Comparison of ENCODE assay signal across 18 mouse cellular contexts in genomic region chr10:117829472-117830155, GRCm38 (mm10). TPM values are rescaled to one million over a fixed set of nuclear protein-coding genes. Genes with fewer than 3 reads are reported as not detected.
DNase-seq lines count a peak whose midpoint lies in the region; ATAC-seq and TF ChIP-seq lines count a peak whose summit lies in the region.
"Had no signal": no experiment of that assay in that cellular context is flagged by ENCODE, and none has a peak within 500 bp of the region (broad histone marks: within the 10 kb centered on the region; RNA-seq: fewer than 3 reads in every experiment).

No protein-coding gene starts in this region.

- ATAC-seq in CD4-positive, CD25-positive, alpha-beta regulatory T cell, adult 4 months, result peak; percentile 77
- ATAC-seq in granulocyte monocyte progenitor cell, adult 5-6 weeks (replicated peaks; ENCODE audit: poor library complexity, severe bottlenecking), result peak; percentile 60
- peak; percentile 59 for ATAC-seq in neutrophil, adult 5-6 weeks (ENCODE audit: extremely low read depth, insufficient number of reproducible peaks, low FRiP score, poor library complexity, severe bottlenecking)

- H3K4me3 ChIP-seq in lung, adult 2 months (replicated peaks; ENCODE audit: extremely low read depth, low read depth, low read length), result no peak overlapping the region
- H3K4me3 ChIP-seq: forebrain, embryonic 12.5 days; heart, embryonic 15.5 days; limb, embryonic 15.5 days; lung, embryonic 15.5 days; stomach, embryonic 15.5 days had no signal

- WGBS in lung, adult 2 months, result 63% methylated on average over 7 of the region's 7 CpGs

- H3K4me1 ChIP-seq in lung, adult 2 months (ENCODE audit: control insufficient read depth, insufficient read depth, low read length), result peaks cover 55% of the 10 kb centered on the region
- H3K4me1 ChIP-seq: stomach, embryonic 15.5 days had no signal

- no peak for TF ChIP-seq POLR2A in lung, adult 2 months (IDR thresholded peaks at IDR 0.05; ENCODE audit: borderline replicate concordance, extremely low read depth, low read depth, low read length)

- DNase-seq in lung, postnatal 25 days (ENCODE audit: low spot score), result peak; percentile 24
- no peak for DNase-seq in lung, adult 2 months
- DNase-seq in layer of hippocampus, postnatal 36 days, result no peak
- DNase-seq in adipocyte (ENCODE audit: low spot score), result no peak
- DNase-seq in gastrocnemius, adult 18-20 months (ENCODE audit: low spot score), result no peak
- DNase-seq: adrenal gland, postnatal 14 days; cerebellum, adult 9-10 months; heart, adult 18-20 months; kidney, postnatal 4 days; right cerebral cortex, postnatal 4 days had no signal

- TF ChIP-seq CTCF in lung, adult 2 months (IDR thresholded peaks at IDR 0.05; ENCODE audit: insufficient read depth, low read length), result no peak

RNA-seq across cellular contexts. Expression of gene Rap1b, which starts 16.2 kb away (rescaled TPM):
- polyA plus RNA-seq in lung, adult 2 months (2012; rRNA removed), result 57.1 and 71.7 TPM in 2 replicates
- 10 to 100 TPM; 58.0 to 90.0 TPM for polyA plus RNA-seq in CD4-positive, CD25-positive, alpha-beta regulatory T cell, adult 4 months (2017; shearing (Covaris generic))
- total RNA-seq in granulocyte monocyte progenitor cell, adult 5-6 weeks (2014; fragmentation: Nextera tagmentation), result 124 and 127 TPM in 2 replicates
- 92.3 and 107 TPM in 2 replicates for total RNA-seq in granulocyte monocyte progenitor cell, adult 5-6 weeks (2017)
- total RNA-seq in neutrophil, adult 5-6 weeks (2017), result 331 and 337 TPM in 2 replicates
- total RNA-seq in layer of hippocampus, postnatal 36 days (2021), result 10 to 100 TPM; 64.4 to 66.1 TPM
- total RNA-seq in gastrocnemius, adult 18-20 months (2021), result 10 to 100 TPM; 18.7 to 24.9 TPM

RNA-seq across cellular contexts. Expression of gene Nup107, which starts 37.1 kb away (rescaled TPM):
- polyA plus RNA-seq in lung, adult 2 months (2012; rRNA removed), result 4.5 and 8.0 TPM in 2 replicates
- 10 to 100 TPM; 54.8 to 65.4 TPM for polyA plus RNA-seq in CD4-positive, CD25-positive, alpha-beta regulatory T cell, adult 4 months (2017; shearing (Covaris generic))
- total RNA-seq in granulocyte monocyte progenitor cell, adult 5-6 weeks (2014; fragmentation: Nextera tagmentation), result 76.8 and 93.4 TPM in 2 replicates
- total RNA-seq in granulocyte monocyte progenitor cell, adult 5-6 weeks (2017), result 153 and 182 TPM in 2 replicates
- total RNA-seq in neutrophil, adult 5-6 weeks (2017), result 45.9 and 50.0 TPM in 2 replicates
- 10 to 100 TPM; 15.8 to 20.7 TPM for total RNA-seq in layer of hippocampus, postnatal 36 days (2021)
- total RNA-seq in gastrocnemius, adult 18-20 months (2021), result 1 to 10 TPM; 5.5 to 5.6 TPM
